Mouse (Mus musculus) spleen, postnatal 14 days (tissue): ENCODE measurements at regions not wholly inside any gene's neighbourhood (a gene's known extent, or its start where the extent isn't known, plus 50 kb on each side); places are given as distances from the start of the nearest gene placed in this dataset.
"Not testable (repeated sequence)": the region's sequence is repeated elsewhere in the genome, so short reads cannot be mapped to it uniquely, and the experiment has no call there.

ENCODE experiments used
- DNase-seq, 2 experiments: peaks; one replicate each; pipeline ENCODE4 v3.0.0; 2021 to 2022; ENCODE audit warnings: low spot score in 2 of 2

- no peak for DNase-seq
Observed at GRCm38 (mm10) chr7:64032921-64033354, 94.2 kb upstream of the Klf13 start.

DNA sequence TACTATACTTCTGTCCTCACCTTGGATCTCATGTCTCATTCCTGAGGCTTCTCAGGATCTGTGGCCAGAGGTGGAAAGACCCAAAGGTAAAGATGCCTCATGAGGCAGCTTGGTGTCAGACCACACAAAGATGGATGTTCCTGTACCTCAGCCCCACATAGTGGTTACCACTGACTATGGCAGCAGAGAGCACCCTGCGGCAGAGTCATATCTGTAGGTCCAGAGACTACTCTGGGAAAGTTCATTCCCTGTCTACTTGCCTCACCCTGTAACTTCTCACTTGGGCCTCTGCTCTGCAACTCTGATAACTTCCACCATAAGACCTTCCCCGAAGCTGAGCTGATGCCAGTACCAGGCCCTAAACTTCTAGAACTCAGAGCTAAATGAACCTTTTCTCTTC is 91.9 kb upstream of the Klf13 start:
- no peak for DNase-seq

GRCm38 (mm10) chr7:64027100-64027499 is 88.4 kb upstream of the Klf13 start:
- DNase-seq = no peak

DNA sequence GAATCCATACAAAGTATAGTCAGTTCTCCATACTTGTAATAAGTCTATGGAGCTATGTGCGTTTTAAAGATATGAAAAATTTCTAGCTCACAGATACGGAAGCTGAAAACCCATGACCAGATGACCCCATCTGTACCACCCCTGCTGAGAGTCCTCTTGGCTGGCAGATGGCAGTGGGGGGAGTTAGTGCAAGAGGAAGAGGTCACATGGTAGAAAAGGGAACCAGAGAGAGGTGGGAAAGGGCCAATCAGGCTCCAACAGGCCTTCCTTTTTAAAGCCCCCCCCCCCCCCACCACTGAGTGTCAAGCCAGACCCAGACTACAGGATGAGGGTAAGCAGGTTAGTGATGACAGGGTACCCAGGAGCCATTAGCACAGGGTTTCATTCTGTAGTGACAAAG is 86.4 kb upstream of the Klf13 start:
- DNase-seq = no peak

DNA sequence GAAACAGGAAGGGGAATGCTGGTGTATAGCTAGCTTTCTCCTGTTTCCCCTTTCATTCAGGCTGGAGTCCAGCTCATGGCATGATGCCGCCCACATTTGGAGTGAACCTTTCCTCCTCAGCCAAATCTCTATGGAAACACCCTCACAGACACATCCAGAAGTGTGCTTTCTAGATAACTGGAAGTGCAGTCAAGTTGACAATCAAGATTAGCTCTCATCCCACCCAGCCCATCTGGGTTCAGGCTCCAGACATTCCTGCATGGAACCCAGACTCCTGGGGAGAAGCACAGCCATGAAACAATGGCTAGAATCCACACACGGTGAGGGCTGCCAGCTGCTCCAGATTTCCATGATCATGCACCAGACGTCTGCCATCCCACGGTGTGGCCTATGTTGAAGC is 85.5 kb upstream of the Klf13 start:
- DNase-seq = no peak

DNA sequence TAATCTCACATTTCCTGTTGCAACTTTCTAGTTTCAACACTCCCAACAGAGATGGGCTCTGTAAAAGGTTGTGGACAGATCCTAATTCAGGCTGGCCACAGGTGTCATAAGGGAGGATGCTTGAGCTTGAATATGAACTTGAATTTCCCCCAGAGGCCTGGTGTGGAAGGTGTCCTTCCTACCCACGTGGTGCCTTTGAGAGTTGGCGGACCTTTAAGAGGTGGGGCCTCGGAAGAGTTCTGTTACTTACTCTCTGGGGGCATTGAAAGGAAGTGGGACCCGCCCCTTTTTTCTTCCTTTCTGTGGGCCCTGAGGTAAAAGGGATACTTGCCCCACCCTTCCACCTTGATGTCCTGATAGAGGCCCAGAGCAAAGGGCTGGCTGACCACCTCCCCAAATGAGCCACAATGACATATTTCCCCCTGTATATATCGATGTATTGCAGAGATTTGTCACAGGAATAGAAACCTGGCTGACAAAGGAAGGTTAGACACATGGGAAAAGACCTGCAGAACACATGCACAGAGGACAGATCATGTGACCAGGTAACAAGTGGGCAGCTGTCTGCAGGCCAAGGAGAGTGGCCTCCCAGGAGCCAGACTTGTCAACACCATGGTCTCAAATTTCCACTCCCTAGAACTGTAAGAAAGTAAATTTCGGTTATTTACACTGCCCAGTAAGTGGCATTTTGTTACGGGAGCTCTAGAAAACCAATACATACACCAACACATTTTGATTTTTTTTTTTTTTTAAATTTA is 84.2 kb upstream of the Klf13 start:
- DNase-seq = no peak

GRCm38 (mm10) chr7:64021241-64022108 is 82.8 kb upstream of the Klf13 start:
- no peak for DNase-seq

DNA sequence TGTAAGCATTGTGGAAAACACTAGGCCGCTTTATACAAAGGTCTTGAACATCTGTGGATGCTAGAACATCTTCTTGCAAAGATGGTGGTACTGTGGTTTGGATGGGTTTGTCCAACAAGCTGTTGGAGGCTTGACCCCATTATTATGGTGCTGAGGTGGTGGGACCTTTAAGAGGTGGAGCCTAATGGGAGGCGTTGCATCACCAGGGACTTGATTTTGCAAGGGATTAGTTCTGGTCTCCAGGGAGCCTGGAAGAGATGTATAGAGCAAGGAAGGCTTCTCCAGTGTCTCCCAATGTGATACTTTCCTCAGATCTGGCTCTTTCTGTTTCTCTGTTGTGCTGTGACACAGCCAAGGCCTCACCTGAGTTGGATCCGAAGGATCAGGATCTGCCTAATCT is 79.4 kb upstream of the Klf13 start:
- no peak for DNase-seq

- no peak for DNase-seq
Observed at GRCm38 (mm10) chr7:64016874-64017273, 78.2 kb upstream of the Klf13 start.

GRCm38 (mm10) chr7:64015136-64015535 is 76.4 kb upstream of the Klf13 start:
- not testable (repeated sequence) for DNase-seq

DNA sequence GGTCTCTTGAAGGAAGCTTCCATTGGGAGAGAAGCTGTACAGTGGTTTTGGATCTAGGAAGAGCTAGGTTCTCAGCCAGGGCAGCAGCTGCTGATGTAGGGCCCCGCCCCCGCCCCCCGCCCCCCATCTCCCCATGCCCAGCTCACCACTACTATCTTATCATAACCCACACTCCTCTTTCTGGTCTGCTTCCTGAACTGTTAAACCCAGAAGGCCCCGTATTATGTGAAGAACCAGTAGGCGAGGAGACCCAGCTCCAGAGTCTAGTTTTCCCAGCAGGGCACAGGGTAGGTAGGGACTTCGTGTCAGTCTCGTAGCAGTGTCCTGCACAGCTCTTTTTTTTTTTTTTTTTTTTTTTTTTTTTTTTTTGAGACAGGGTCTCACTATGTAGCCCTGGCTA is 75.5 kb upstream of the Klf13 start:
- no peak for DNase-seq

DNA sequence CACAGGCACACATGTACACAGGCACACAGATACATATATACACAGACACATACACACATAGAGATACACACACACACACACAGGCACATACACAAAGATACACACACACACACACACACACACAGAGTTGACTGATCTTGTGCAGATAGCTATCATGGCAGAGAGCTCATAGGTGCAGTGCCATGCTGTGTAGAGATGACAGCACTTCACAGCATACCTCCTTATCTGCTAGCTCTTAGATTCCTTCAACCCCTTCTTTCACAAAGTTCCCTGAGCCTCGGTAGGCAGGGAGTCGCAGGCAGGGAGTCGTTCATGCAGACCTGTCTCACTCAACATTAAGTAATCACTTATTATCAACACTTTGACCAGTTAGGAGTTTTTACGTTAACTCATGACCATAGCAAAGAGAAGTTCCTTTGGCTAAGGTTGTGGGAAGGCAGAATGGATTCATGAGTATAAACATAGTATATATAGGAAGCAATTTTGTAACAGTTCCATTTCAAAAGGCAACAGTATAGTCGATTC is 74.4 kb upstream of the Klf13 start:
- DNase-seq = no peak

DNA sequence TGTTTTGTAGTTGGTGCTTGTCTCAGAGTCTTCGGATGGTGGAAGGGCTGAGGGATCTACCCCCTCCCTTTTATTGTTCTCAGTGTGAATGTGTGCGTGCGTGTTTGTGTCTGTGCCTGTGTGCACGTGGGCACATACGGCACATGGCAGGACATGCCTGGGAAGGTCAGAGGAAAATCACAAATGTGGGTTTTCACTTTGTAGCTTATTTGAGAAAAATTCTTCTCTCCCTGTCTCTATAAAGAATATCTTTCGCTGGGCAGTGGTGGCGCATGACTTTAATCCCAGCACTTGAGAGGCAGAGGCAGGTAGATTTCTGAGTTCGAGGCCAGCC is 73.5 kb upstream of the Klf13 start:
- no peak for DNase-seq

GRCm38 (mm10) chr7:64011563-64012267 is 73.0 kb upstream of the Klf13 start:
- DNase-seq = no peak

- DNase-seq = no peak
Observed at GRCm38 (mm10) chr7:64010640-64011039, 71.9 kb upstream of the Klf13 start.

- no peak for DNase-seq
Observed at GRCm38 (mm10) chr7:64007766-64008165, 69.1 kb upstream of the Klf13 start.

- DNase-seq = no peak
Observed at GRCm38 (mm10) chr7:64006935-64007334, 68.2 kb upstream of the Klf13 start.

DNA sequence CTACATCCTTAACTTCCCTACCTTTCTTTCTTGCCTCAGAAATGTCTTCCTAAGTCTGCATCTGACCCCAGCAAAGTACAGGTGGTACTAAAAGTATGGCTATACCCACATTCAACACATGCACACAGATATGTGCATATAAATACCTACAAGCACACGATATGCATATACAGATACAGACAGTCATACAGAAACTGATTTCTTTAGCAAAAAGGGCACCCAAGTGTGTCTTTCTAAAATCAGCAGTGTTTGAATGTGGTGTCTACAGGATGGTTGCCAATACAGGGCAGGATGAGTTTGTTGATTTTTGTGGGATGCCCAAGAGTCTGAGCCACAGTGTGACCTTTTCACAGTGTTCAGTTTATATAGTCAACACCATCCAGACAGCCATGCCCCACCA is 67.0 kb upstream of the Klf13 start:
- DNase-seq = no peak

GRCm38 (mm10) chr7:64003904-64004303 is 65.2 kb upstream of the Klf13 start:
- DNase-seq = no peak

GRCm38 (mm10) chr7:64001611-64002111 is 62.9 kb upstream of the Klf13 start:
- peak in 1 of 2 experiments; percentile 44 for DNase-seq

GRCm38 (mm10) chr7:63998995-63999960 is 60.6 kb upstream of the Klf13 start:
- peak; percentile 49 to 64 for DNase-seq
